Mouse (Mus musculus) heart, embryonic 11.5 days (tissue): ENCODE measurements at regions not wholly inside any gene's neighbourhood (a gene's known extent, or its start where the extent isn't known, plus 50 kb on each side); places are given as distances from the start of the nearest gene placed in this dataset.
A peak's percentile ranks its signal among the peaks of the same experiment; 100 is the strongest.

Experiments used
- ATAC-seq: fragments of 200-750 bp; cut with Nextera tagmentation; replicated peaks from 2 replicates; pipeline ENCODE4 v1.8.0; 2017; ENCODE audit warnings: moderate library complexity; ENCODE audit not compliant: insufficient number of reproducible peaks, low FRiP score, low TSS enrichment
- H3K27ac ChIP-seq: fragments of 300-500 bp; sonication (generic); 2 replicates; pipeline ENCODE4 v1.5.1; 2014; ENCODE audit warnings: mild to moderate bottlenecking, low read depth, low read length
- H3K27me3 ChIP-seq: fragments of 300-500 bp; sonication (generic); 2 replicates; pipeline ENCODE4 v1.6.1; 2014; ENCODE audit warnings: mild to moderate bottlenecking, low read length, mixed read lengths; ENCODE audit not compliant: control insufficient read depth, insufficient read depth
- H3K36me3 ChIP-seq: fragments of 300-500 bp; sonication (generic); 2 replicates; pipeline ENCODE4 v1.6.1; 2014; ENCODE audit warnings: mild to moderate bottlenecking, low read length, moderate library complexity, mixed read lengths; ENCODE audit not compliant: control insufficient read depth, insufficient read depth
- H3K4me1 ChIP-seq: fragments of 300-500 bp; sonication (generic); 2 replicates; pipeline ENCODE4 v1.6.1; 2014; ENCODE audit warnings: low read length; ENCODE audit not compliant: control insufficient read depth, insufficient read depth
- H3K4me2 ChIP-seq: fragments of 300-500 bp; sonication (generic); 2 replicates; pipeline ENCODE4 v1.6.1; 2014; ENCODE audit warnings: mild to moderate bottlenecking, moderate library complexity
- H3K4me3 ChIP-seq: fragments of 300-500 bp; sonication (generic); 2 replicates; pipeline ENCODE4 v1.5.1; 2014; ENCODE audit warnings: low read depth, low read length
- H3K9ac ChIP-seq: fragments of 300-500 bp; sonication (generic); 2 replicates; pipeline ENCODE4 v1.6.1; 2014; ENCODE audit warnings: mild to moderate bottlenecking, low read depth, low read length, moderate library complexity
- H3K9me3 ChIP-seq: fragments of 300-500 bp; sonication (generic); replicated peaks from 2 replicates; pipeline ENCODE4 v1.6.1; 2016; ENCODE audit warnings: low read length; ENCODE audit not compliant: control insufficient read depth
- WGBS: fragments of 180-500 bp; shearing (Covaris S2); extraction: QIAGEN DNeasy Blood & Tissue Kit; methylation state at CpG from one replicate; pipeline ENCODE4 v1.1.7; 2014; ENCODE audit not compliant: insufficient replicate concordance; 5-methylcytosine and 5-hydroxymethylcytosine counted together

DNA sequence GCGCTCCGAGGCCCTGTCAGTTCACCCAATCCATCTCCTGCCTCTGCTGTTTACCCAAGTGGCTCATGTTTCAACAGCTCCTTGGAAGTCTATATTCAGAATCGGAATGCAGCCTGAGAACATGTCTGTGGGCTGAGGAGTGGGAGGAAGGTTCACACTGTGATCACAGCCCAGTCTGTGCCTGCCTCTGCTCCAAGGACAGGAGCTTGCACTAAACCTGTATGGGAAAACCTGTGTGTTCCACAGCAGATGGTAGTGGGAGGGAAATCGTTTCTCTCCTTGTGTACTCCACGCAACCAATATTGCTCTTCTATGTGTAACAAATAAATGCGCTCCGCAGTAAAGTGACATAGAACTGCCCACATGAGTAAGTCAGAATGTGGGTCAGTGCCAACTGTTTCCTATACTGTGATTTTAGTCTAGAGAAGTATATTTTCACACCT, 514.0 kb upstream of the Epha7 start:
- no peaks in the 10 kb centered on the region for H3K36me3 ChIP-seq
- peak; percentile 52; the same call in 1 of the 2 replicates for ATAC-seq

GRCm38 (mm10) chr4:28300018-28300440, 512.9 kb upstream of the Epha7 start:
- no peak overlapping the region for H3K4me3 ChIP-seq
- H3K4me1 ChIP-seq = peaks cover 4% of the 10 kb centered on the region; the same call in 1 of the 2 replicates
- no peak for ATAC-seq
- no peaks in the 10 kb centered on the region for H3K9me3 ChIP-seq
- no peak overlapping the region for H3K9ac ChIP-seq
- no peaks in the 10 kb centered on the region for H3K36me3 ChIP-seq
- no peak overlapping the region for H3K4me2 ChIP-seq
- no peak overlapping the region for H3K27ac ChIP-seq
- whole genome bisulfite sequencing = 55% methylated on average over 13 of the region's 13 CpGs
- no peaks in the 10 kb centered on the region for H3K27me3 ChIP-seq

More for the DNA sequence above, 514.0 kb upstream of the Epha7 start:
- Histone ChIP-seq H3K4me1 (peaks cover 4% of the 10 kb centered on the region; the same call in 1 of the 2 replicates), H3K9ac (no peak overlapping the region), H3K4me2 (no peak overlapping the region), H3K27ac (peak overlapping the region; percentile 29; the same call in 1 of the 2 replicates), H3K9me3 (no peaks in the 10 kb centered on the region), H3K4me3 (no peak overlapping the region), H3K27me3 (no peaks in the 10 kb centered on the region)
- WGBS = 55% methylated on average over 7 of the region's 7 CpGs

DNA sequence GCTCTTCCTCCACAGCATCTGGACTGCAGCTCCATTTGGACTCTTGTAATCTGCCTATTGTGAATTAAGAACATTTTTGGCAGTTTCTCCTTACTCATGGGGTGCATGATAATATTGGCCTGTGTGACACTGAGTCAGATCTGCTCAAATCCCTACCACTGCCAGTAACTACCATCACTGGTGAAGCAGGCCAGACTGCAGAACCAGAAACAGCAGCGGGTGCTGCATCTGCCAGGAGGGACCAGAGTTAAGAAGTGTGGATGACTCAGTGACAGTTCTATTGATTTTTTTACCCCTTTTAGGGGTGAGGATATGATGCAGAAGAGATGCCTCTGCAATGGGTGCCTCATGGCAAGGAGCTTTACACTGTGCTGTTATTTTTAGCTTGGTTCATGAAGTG, 511.2 kb upstream of the Epha7 start:
- Histone ChIP-seq H3K36me3 (no peaks in the 10 kb centered on the region), H3K4me1 (peaks cover 4% of the 10 kb centered on the region; the same call in 1 of the 2 replicates), H3K27me3 (no peaks in the 10 kb centered on the region), H3K4me3 (no peak overlapping the region), H3K9ac (no peak overlapping the region), H3K4me2 (no peak overlapping the region), H3K27ac (no peak overlapping the region), H3K9me3 (no peaks in the 10 kb centered on the region)
- WGBS = 46% methylated on average over 1 of the region's 1 CpGs
- ATAC-seq = no peak

GRCm38 (mm10) chr4:28331036-28331435, 481.9 kb upstream of the Epha7 start:
- no peak for ATAC-seq
- WGBS = 83% methylated on average over 1 of the region's 1 CpGs
- H3K4me1 ChIP-seq = no peaks in the 10 kb centered on the region
- no peaks in the 10 kb centered on the region for H3K27me3 ChIP-seq
- no peak overlapping the region for H3K27ac ChIP-seq
- H3K36me3 ChIP-seq = no peaks in the 10 kb centered on the region
- H3K4me2 ChIP-seq = no peak overlapping the region
- no peak overlapping the region for H3K4me3 ChIP-seq
- H3K9ac ChIP-seq = no peak overlapping the region
- no peaks in the 10 kb centered on the region for H3K9me3 ChIP-seq

DNA sequence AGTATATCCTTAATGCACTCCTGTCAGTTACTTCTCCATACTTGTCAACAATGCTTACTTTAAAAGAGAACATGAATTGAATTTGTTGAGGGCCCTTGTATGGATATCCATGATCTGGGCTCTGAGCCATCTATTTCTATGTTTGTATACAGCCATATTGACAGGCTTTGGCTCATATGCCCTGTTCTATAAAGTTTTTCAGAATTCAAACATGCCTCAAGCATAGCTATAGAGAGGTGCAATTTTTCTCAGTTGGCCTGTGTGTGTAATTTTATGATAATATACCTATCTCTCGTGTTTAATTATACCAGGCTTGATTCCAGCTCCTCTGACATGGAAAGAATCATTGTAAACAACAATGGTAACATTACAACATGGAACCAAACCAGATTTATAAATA, 448.4 kb upstream of the Epha7 start:
- no peak for ATAC-seq
- Histone ChIP-seq H3K27ac (no peak overlapping the region), H3K27me3 (no peaks in the 10 kb centered on the region), H3K4me1 (no peaks in the 10 kb centered on the region), H3K4me2 (no peak overlapping the region), H3K36me3 (no peaks in the 10 kb centered on the region), H3K4me3 (no peak overlapping the region), H3K9ac (no peak overlapping the region), H3K9me3 (no peaks in the 10 kb centered on the region)
- WGBS = 54% methylated on average over 1 of the region's 1 CpGs

DNA sequence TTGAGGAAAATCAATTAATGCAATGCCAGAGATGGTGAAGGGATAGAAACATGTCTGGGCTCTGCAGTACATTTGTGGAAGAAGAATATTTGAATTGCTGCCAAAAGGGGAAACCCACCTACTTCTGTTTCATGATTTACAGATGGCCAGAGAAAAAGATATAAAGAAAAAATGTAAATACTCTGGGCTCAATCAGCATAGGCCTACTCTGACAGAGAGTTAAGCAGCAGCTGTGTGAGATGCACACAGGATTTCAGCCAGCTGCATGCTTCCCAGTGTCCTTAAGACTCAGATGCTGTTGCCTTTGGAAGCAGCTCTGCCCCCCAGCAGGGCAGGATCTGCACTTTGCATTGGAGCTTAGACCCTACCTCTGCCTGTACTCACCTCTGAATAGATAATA, 435.8 kb upstream of the Epha7 start:
- no peak overlapping the region for H3K4me3 ChIP-seq
- no peaks in the 10 kb centered on the region for H3K4me1 ChIP-seq
- no peak for ATAC-seq
- H3K9ac ChIP-seq = no peak overlapping the region
- H3K9me3 ChIP-seq = no peaks in the 10 kb centered on the region
- no peaks in the 10 kb centered on the region for H3K27me3 ChIP-seq
- no peak overlapping the region for H3K27ac ChIP-seq
- no peak overlapping the region for H3K4me2 ChIP-seq
- H3K36me3 ChIP-seq = no peaks in the 10 kb centered on the region

- Histone ChIP-seq H3K36me3 (no peaks in the 10 kb centered on the region), H3K27ac (no peak overlapping the region), H3K4me3 (no peak overlapping the region), H3K27me3 (no peaks in the 10 kb centered on the region), H3K4me1 (no peaks in the 10 kb centered on the region), H3K4me2 (no peak overlapping the region), H3K9ac (no peak overlapping the region), H3K9me3 (no peaks in the 10 kb centered on the region)
- no peak for ATAC-seq
- 40% methylated on average over 1 of the region's 1 CpGs for WGBS
These were observed 434.3 kb upstream of the Epha7 start for GRCm38 (mm10) chr4:28378661-28379060.

DNA sequence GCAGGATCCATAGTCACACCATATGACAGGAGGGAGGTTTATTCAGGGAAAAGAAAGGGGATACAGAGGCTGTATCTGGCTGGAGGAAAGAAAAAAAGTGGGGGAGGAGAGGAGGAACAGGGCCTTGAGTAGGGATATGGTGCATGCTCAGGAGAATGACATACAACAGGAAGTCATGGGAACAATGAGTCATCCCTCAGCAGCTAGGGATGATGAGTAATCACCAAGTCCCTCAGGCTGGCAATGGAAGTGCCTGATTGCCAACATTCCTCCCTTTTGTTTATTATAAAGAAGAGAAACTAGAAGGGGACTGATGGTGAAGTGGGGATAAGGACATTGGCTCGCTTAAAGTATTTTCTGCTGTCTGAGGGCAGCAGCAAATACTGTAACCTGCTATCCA, 388.6 kb upstream of the Epha7 start:
- no peaks in the 10 kb centered on the region for H3K27me3 ChIP-seq
- no peaks in the 10 kb centered on the region for H3K9me3 ChIP-seq
- no peak for ATAC-seq
- WGBS = 59% methylated on average over 1 of the region's 1 CpGs
- H3K4me3 ChIP-seq = no peak overlapping the region
- H3K27ac ChIP-seq = no peak overlapping the region
- H3K36me3 ChIP-seq = no peaks in the 10 kb centered on the region
- H3K4me2 ChIP-seq = no peak overlapping the region
- no peaks in the 10 kb centered on the region for H3K4me1 ChIP-seq
- H3K9ac ChIP-seq = no peak overlapping the region

DNA sequence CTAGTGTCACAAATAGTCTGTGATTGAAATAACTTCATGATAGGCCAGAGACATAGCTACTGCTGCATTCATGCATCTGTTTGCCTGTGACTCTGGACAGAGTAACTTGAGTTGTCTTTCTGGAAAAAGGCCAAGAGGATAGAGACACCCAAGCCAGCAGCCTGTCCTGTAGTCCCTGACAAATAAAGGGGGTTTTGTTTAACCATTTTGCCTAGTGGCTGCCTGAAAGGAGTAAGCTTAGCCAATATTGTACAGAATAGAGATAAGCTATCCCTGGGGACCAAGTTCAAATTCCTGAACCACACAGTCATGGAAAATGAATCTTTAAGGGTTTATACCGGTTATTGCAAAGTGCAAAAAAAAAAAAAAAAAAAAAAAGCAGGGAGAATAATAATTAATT, 372.8 kb upstream of the Epha7 start:
- ATAC-seq = no peak
- WGBS = 38% methylated on average over 1 of the region's 1 CpGs

More for the DNA sequence above, 372.8 kb upstream of the Epha7 start:
- Histone ChIP-seq H3K4me3 (no peak overlapping the region), H3K27me3 (no peaks in the 10 kb centered on the region), H3K4me1 (no peaks in the 10 kb centered on the region), H3K9me3 (no peaks in the 10 kb centered on the region), H3K27ac (no peak overlapping the region), H3K36me3 (no peaks in the 10 kb centered on the region), H3K9ac (no peak overlapping the region), H3K4me2 (no peak overlapping the region)
